Mouse (Mus musculus): ENCODE data around the gene Dmrta1. TPM values are rescaled to one million over a fixed set of nuclear protein-coding genes. Genes with fewer than 3 reads are reported as not detected.

Gene Dmrta1
- 1.9 and 2.7 TPM in 2 replicates for polyA plus RNA-seq (2012; rRNA removed)

GRCm38 (mm10) chr4:89679195-89679594 is at the start of gene Dmrta1:
TSS of gene Dmrta1 (plus strand) at chr4:89679436.

Measured in ovary, adult 2 months (tissue).